Mouse (Mus musculus) hindbrain, embryonic 13.5 days (tissue): ENCODE measurements at regions not wholly inside any gene's neighbourhood (a gene's known extent, or its start where the extent isn't known, plus 50 kb on each side); places are given as distances from the start of the nearest gene placed in this dataset.
A peak's percentile ranks its signal among the peaks of the same experiment; 100 is the strongest.

Experiments used
- ATAC-seq: fragments of 200-750 bp; cut with Nextera tagmentation; 2 replicates; pipeline ENCODE4 v1.8.0; 2017; ENCODE audit warnings: moderate TSS enrichment; ENCODE audit not compliant: low FRiP score
- H3K27ac ChIP-seq: fragments of 300-500 bp; sonication (generic); 2 replicates; pipeline ENCODE4 v1.5.1; 2015; ENCODE audit warnings: inconsistent platforms, mild to moderate bottlenecking, moderate library complexity
- H3K27me3 ChIP-seq: fragments of 300-500 bp; sonication (generic); 2 replicates; pipeline ENCODE4 v1.6.1; 2015; ENCODE audit warnings: mild to moderate bottlenecking, inconsistent platforms
- H3K36me3 ChIP-seq: fragments of 300-500 bp; sonication (generic); 2 replicates; pipeline ENCODE4 v1.6.1; 2015; ENCODE audit warnings: mild to moderate bottlenecking, inconsistent platforms
- H3K4me1 ChIP-seq: fragments of 300-500 bp; sonication (generic); replicated peaks from 2 replicates; pipeline ENCODE4 v1.6.1; 2015; ENCODE audit warnings: inconsistent platforms
- H3K4me2 ChIP-seq: fragments of 300-500 bp; sonication (generic); 2 replicates; pipeline ENCODE4 v1.6.1; 2015; ENCODE audit warnings: inconsistent platforms, mild to moderate bottlenecking, moderate library complexity
- H3K4me3 ChIP-seq: fragments of 300-500 bp; sonication (generic); 2 replicates; pipeline ENCODE4 v1.5.1; 2015; ENCODE audit warnings: mild to moderate bottlenecking, inconsistent platforms
- H3K9ac ChIP-seq: fragments of 300-500 bp; sonication (generic); 2 replicates; pipeline ENCODE4 v1.6.1; 2015; ENCODE audit warnings: mild to moderate bottlenecking, inconsistent platforms
- H3K9me3 ChIP-seq: fragments of 300-500 bp; sonication (generic); 2 replicates; pipeline ENCODE4 v1.6.1; 2016; ENCODE audit warnings: inconsistent platforms
- WGBS: fragments of 180-500 bp; shearing (Covaris S2); methylation state at CpG from one replicate; pipeline ENCODE4 v1.1.7; 2015; 5-methylcytosine and 5-hydroxymethylcytosine counted together

- WGBS = 63% methylated on average over 7 of the region's 7 CpGs
- no peak overlapping the region for H3K4me2 ChIP-seq
- no peaks in the 10 kb centered on the region for H3K9me3 ChIP-seq
- no peak overlapping the region for H3K9ac ChIP-seq
- no peaks in the 10 kb centered on the region for H3K27me3 ChIP-seq
- H3K36me3 ChIP-seq = no peaks in the 10 kb centered on the region
- no peaks in the 10 kb centered on the region; the same call in 1 of the 2 replicates for H3K4me1 ChIP-seq
- ATAC-seq = peak; percentile 54; the same call in 1 of the 2 replicates
- no peak overlapping the region for H3K4me3 ChIP-seq
- no peak overlapping the region for H3K27ac ChIP-seq
Observed at GRCm38 (mm10) chr3:58226447-58227321, 187.8 kb upstream of the Tsc22d2 start.

- Histone ChIP-seq H3K9ac (no peak overlapping the region), H3K4me3 (no peak overlapping the region), H3K4me2 (no peak overlapping the region), H3K27me3 (no peaks in the 10 kb centered on the region), H3K4me1 (no peaks in the 10 kb centered on the region; the same call in 1 of the 2 replicates), H3K9me3 (no peaks in the 10 kb centered on the region), H3K27ac (no peak overlapping the region), H3K36me3 (no peaks in the 10 kb centered on the region)
- 69% methylated on average over 5 of the region's 5 CpGs for WGBS
- ATAC-seq = no peak
Observed at GRCm38 (mm10) chr3:58227322-58227627, 187.2 kb upstream of the Tsc22d2 start.

- no peak for ATAC-seq
- no peaks in the 10 kb centered on the region for H3K36me3 ChIP-seq
- no peaks in the 10 kb centered on the region for H3K9me3 ChIP-seq
- H3K4me1 ChIP-seq = no peaks in the 10 kb centered on the region; the same call in 1 of the 2 replicates
- H3K4me3 ChIP-seq = no peak overlapping the region
- 74% methylated on average over 3 of the region's 3 CpGs for WGBS
- H3K9ac ChIP-seq = no peak overlapping the region
- no peak overlapping the region for H3K27ac ChIP-seq
- H3K27me3 ChIP-seq = no peaks in the 10 kb centered on the region
- no peak overlapping the region for H3K4me2 ChIP-seq
Observed at GRCm38 (mm10) chr3:58228189-58228588, 186.3 kb upstream of the Tsc22d2 start.

- H3K4me3 ChIP-seq = no peak overlapping the region
- WGBS = 81% methylated on average over 2 of the region's 2 CpGs
- no peak overlapping the region for H3K4me2 ChIP-seq
- H3K27ac ChIP-seq = no peak overlapping the region
- no peaks in the 10 kb centered on the region; the same call in 1 of the 2 replicates for H3K4me1 ChIP-seq
- H3K27me3 ChIP-seq = no peaks in the 10 kb centered on the region
- no peaks in the 10 kb centered on the region for H3K36me3 ChIP-seq
- H3K9me3 ChIP-seq = no peaks in the 10 kb centered on the region
- no peak overlapping the region for H3K9ac ChIP-seq
- ATAC-seq = no peak
Observed at GRCm38 (mm10) chr3:58231746-58232145, 182.8 kb upstream of the Tsc22d2 start.

GRCm38 (mm10) chr3:58233296-58233695 lies 181.2 kb upstream of the Tsc22d2 start:
- H3K27me3 ChIP-seq = no peaks in the 10 kb centered on the region
- no peak overlapping the region for H3K4me3 ChIP-seq
- H3K36me3 ChIP-seq = no peaks in the 10 kb centered on the region
- ATAC-seq = no peak
- no peak overlapping the region for H3K27ac ChIP-seq
- no peaks in the 10 kb centered on the region for H3K9me3 ChIP-seq
- no peak overlapping the region for H3K9ac ChIP-seq
- 68% methylated on average over 2 of the region's 2 CpGs for WGBS
- H3K4me1 ChIP-seq = no peaks in the 10 kb centered on the region
- no peak overlapping the region for H3K4me2 ChIP-seq

- no peaks in the 10 kb centered on the region for H3K36me3 ChIP-seq
- H3K9ac ChIP-seq = no peak overlapping the region
- no peak overlapping the region for H3K27ac ChIP-seq
- ATAC-seq = no peak
- no peaks in the 10 kb centered on the region for H3K9me3 ChIP-seq
- no peak overlapping the region for H3K4me2 ChIP-seq
- no peak overlapping the region for H3K4me3 ChIP-seq
- no peaks in the 10 kb centered on the region for H3K4me1 ChIP-seq
- WGBS = 90% methylated on average over 6 of the region's 6 CpGs
- H3K27me3 ChIP-seq = no peaks in the 10 kb centered on the region
Observed at GRCm38 (mm10) chr3:58234846-58235630, 179.5 kb upstream of the Tsc22d2 start.

- no peak for ATAC-seq
- H3K27me3 ChIP-seq = no peaks in the 10 kb centered on the region
Observed at GRCm38 (mm10) chr3:58238111-58238510, 176.4 kb upstream of the Tsc22d2 start.

GRCm38 (mm10) chr3:58240775-58241174 lies 173.7 kb upstream of the Tsc22d2 start:
- 71% methylated on average over 4 of the region's 4 CpGs for WGBS
- Histone ChIP-seq H3K36me3 (no peaks in the 10 kb centered on the region), H3K4me1 (peaks cover 4% of the 10 kb centered on the region; the same call in 1 of the 2 replicates), H3K9me3 (no peaks in the 10 kb centered on the region), H3K27me3 (no peaks in the 10 kb centered on the region), H3K4me3 (no peak overlapping the region), H3K4me2 (no peak overlapping the region), H3K9ac (no peak overlapping the region), H3K27ac (no peak overlapping the region)
- ATAC-seq = no peak

More at GRCm38 (mm10) chr3:58238111-58238510, 176.4 kb upstream of the Tsc22d2 start:
- Histone ChIP-seq H3K4me2 (no peak overlapping the region), H3K9me3 (no peaks in the 10 kb centered on the region), H3K4me1 (no peaks in the 10 kb centered on the region), H3K36me3 (no peaks in the 10 kb centered on the region), H3K27ac (no peak overlapping the region), H3K4me3 (no peak overlapping the region), H3K9ac (no peak overlapping the region)

GRCm38 (mm10) chr3:58245361-58245760 lies 169.2 kb upstream of the Tsc22d2 start:
- WGBS = 4% methylated on average over 5 of the region's 5 CpGs
- H3K36me3 ChIP-seq = no peaks in the 10 kb centered on the region
- peaks cover 4% of the 10 kb centered on the region; the same call in 1 of the 2 replicates for H3K4me1 ChIP-seq
- H3K27me3 ChIP-seq = no peaks in the 10 kb centered on the region
- no peak overlapping the region for H3K4me2 ChIP-seq
- no peak overlapping the region for H3K9ac ChIP-seq
- no peak overlapping the region for H3K4me3 ChIP-seq
- H3K9me3 ChIP-seq = no peaks in the 10 kb centered on the region
- no peak overlapping the region for H3K27ac ChIP-seq
- ATAC-seq = peak; percentile 59; the same call in 1 of the 2 replicates

GRCm38 (mm10) chr3:58247989-58248388 lies 166.5 kb upstream of the Tsc22d2 start:
- ATAC-seq = no peak
- H3K4me1 ChIP-seq = peaks cover 4% of the 10 kb centered on the region; the same call in 1 of the 2 replicates
- WGBS = 76% methylated on average over 2 of the region's 2 CpGs

GRCm38 (mm10) chr3:58253942-58254341 lies 160.6 kb upstream of the Tsc22d2 start:
- H3K4me3 ChIP-seq = no peak overlapping the region
- no peak overlapping the region for H3K27ac ChIP-seq
- H3K4me1 ChIP-seq = no peaks in the 10 kb centered on the region
- 82% methylated on average over 8 of the region's 8 CpGs for WGBS
- no peak for ATAC-seq
- no peak overlapping the region for H3K9ac ChIP-seq
- no peaks in the 10 kb centered on the region for H3K27me3 ChIP-seq
- H3K4me2 ChIP-seq = no peak overlapping the region
- no peaks in the 10 kb centered on the region for H3K9me3 ChIP-seq
- H3K36me3 ChIP-seq = no peaks in the 10 kb centered on the region

More at GRCm38 (mm10) chr3:58247989-58248388, 166.5 kb upstream of the Tsc22d2 start:
- Histone ChIP-seq H3K9me3 (no peaks in the 10 kb centered on the region), H3K4me3 (no peak overlapping the region), H3K27ac (no peak overlapping the region), H3K4me2 (no peak overlapping the region), H3K36me3 (no peaks in the 10 kb centered on the region), H3K27me3 (no peaks in the 10 kb centered on the region), H3K9ac (no peak overlapping the region)

- no peak for ATAC-seq
Observed at GRCm38 (mm10) chr3:58267606-58268325, 146.7 kb upstream of the Tsc22d2 start.

More at GRCm38 (mm10) chr3:58267606-58268325, 146.7 kb upstream of the Tsc22d2 start:
- no peak overlapping the region for H3K4me3 ChIP-seq
- H3K4me2 ChIP-seq = no peak overlapping the region
- H3K27ac ChIP-seq = no peak overlapping the region
- no peaks in the 10 kb centered on the region for H3K27me3 ChIP-seq
- H3K9ac ChIP-seq = no peak overlapping the region
- WGBS = 79% methylated on average over 14 of the region's 14 CpGs
- H3K9me3 ChIP-seq = no peaks in the 10 kb centered on the region
- no peaks in the 10 kb centered on the region for H3K4me1 ChIP-seq
- H3K36me3 ChIP-seq = no peaks in the 10 kb centered on the region
